Mouse (Mus musculus) cerebellum, adult 2 months (tissue): Measurements from ENCODE around the gene Schip1.

ENCODE experiments used
- CTCF ChIP-seq: fragments of 200-500 bp; IDR thresholded peaks from 2 replicates; pipeline ENCODE4 v1.5.1; 2011; ENCODE audit warnings: low read depth, mild to moderate bottlenecking, control low read depth, low read length, moderate library complexity, borderline replicate concordance; ENCODE audit not compliant: insufficient read depth
- POLR2A ChIP-seq: fragments of 200-500 bp; IDR thresholded peaks from 2 replicates; pipeline ENCODE4 v1.6.1; 2011; ENCODE audit warnings: low read length, control low read depth, borderline replicate concordance; ENCODE audit not compliant: insufficient read depth

DNA sequence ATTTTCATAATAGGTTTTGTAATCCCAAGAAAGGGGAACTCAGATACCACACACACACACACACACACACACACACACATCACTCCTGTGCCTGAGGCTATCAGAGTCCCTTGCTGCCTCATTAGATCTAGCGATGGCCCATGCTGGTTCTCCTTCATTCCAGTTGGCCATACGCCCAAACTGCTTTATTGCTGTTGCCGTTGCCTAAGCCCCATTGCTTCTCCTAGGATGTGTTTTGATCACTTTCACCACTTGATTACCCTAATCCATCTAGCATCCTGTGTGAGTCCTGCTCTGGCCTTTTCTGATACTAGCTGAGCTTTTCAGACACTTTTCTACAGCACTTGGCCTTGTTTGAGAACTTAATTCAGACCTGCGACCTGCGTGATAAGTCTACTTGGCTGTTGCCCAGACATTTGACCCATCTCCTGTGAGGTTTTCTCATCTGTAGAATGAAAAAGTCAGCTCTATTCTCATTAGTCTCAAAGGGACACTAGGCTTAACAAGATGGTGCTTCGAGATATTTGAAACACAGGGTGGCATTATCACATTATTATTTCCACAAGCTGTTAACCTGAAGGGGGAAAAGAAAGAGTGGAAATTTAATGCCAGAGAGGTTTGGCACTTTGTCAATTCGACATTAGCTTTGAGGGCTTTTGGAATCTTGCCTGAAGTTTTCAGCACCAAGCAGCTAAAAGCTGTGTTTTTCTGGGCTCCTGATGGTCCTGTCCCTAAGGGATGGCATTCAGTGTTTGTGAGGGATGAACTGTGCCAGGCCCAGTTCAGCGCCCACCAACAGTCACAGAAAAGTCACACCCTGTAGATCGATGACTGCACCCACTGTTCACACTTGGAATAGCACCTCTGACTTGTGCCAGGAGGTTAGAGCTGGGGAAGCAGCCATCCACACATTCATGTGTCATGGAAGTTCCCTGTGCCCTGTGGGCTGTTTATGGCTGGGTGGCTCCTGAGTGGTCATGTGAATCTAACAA is 7.1 kb downstream of the Schip1 start:
- TF ChIP-seq CTCF: 0 out of 2 replicates have a peak, but pooled peaks have one; percentile 13
- TF ChIP-seq POLR2A: no peak
